Mouse (Mus musculus) liver, adult 2 months (tissue): ENCODE measurements around the gene Sec24b.

ENCODE experiments used
- CTCF ChIP-seq: fragments of 200-500 bp; IDR thresholded peaks from 2 replicates; pipeline ENCODE4 v1.5.1; 2011; ENCODE audit warnings: low read depth, low read length, control low read depth
- POLR2A ChIP-seq: fragments of 200-500 bp; IDR thresholded peaks from 2 replicates; pipeline ENCODE4 v1.6.1; 2011; ENCODE audit warnings: low read length, control low read depth; ENCODE audit not compliant: insufficient read depth; ENCODE audit errors: extremely low read depth

DNA sequence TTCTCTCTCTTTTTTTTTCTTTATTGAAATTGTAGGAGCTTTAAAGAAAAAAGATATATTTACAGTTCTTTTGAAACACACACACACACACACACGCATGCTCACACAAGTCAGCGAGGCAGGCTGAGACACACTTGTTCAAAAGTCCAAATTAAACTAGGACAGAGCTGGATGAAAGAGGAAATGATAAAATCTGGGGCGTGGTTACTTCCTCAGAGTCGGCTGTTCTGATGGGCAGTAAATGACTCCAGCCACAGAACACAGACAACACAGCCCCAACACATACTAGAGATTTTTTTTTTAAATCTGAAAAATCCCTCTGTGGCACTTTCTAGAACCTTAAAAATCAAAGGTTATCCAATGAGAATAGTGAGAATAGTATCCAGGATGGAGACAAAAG, 117.5 kb downstream of the Sec24b start:
- TF ChIP-seq CTCF (no peak), POLR2A (no peak)
